Mouse (Mus musculus): ENCODE data around the gene Asic2. TPM values are rescaled to one million over a fixed set of nuclear protein-coding genes. Genes with fewer than 3 reads are reported as not detected.

Asic2 gene
- polyA plus RNA-seq, 1 experiment from 2014 or later = 0.65 TPM

GRCm38 (mm10) chr11:80917688-80918087 is 1050.6 kb downstream of the Asic2 start:
- H3K4me3 ChIP-seq (ENCODE audit: low read depth, low read length) = no peak overlapping the region
- 0 out of 2 replicates have a peak, but pooled peaks cover 3% of the 10 kb centered on the region for H3K9me3 ChIP-seq (ENCODE audit: control insufficient read depth, low read length)
- H3K4me1 ChIP-seq (ENCODE audit: control insufficient read depth, insufficient read depth, low read length) = no peaks in the 10 kb centered on the region
- no peak for DNase-seq (ENCODE audit: low spot score)
- H3K36me3 ChIP-seq (ENCODE audit: control insufficient read depth, insufficient read depth, low read length) = no peaks in the 10 kb centered on the region
- no peak for ATAC-seq (ENCODE audit: low read depth)
- H3K27ac ChIP-seq (replicated peaks; ENCODE audit: low read depth, low read length) = no peak overlapping the region
- H3K4me2 ChIP-seq (ENCODE audit: low read depth, low read length) = no peak overlapping the region
- no peaks in the 10 kb centered on the region for H3K27me3 ChIP-seq (replicated peaks; ENCODE audit: control insufficient read depth, insufficient read depth, low read length)
- H3K9ac ChIP-seq (ENCODE audit: low read depth, low read length) = no peak overlapping the region

DNA sequence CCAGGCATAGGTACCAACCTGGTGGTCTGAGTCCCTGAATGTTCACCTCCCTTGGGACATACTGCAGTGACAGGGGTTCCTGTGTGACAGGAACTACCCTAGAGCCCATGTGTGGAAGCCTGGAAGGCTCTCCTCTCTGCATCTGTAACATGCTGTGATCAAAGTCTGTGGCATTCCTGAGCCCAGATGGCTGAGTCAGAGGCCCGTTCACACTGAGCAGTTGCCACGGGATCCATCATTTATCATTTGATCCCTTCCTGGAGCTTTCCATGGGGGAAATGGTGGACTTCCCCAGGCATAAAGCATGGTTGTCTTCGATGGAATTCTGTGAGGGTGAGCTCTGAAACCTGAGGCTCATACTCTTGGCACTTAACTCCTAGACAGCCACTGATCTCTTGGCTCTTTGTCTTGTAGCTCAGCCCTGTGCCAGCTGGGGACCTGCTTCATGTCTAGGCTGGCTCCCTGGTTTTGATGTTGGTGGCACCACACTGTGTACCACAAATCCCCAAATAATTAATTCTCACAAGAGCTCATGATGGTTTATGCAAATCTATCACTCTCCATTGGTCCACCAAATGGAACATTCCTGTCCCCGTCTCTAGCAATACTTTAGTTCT is 1054.7 kb downstream of the Asic2 start:
- Histone ChIP-seq H3K27ac (replicated peaks; ENCODE audit: low read depth, low read length) (no peak overlapping the region), H3K4me1 (ENCODE audit: control insufficient read depth, insufficient read depth, low read length) (no peaks in the 10 kb centered on the region), H3K36me3 (ENCODE audit: control insufficient read depth, insufficient read depth, low read length) (no peaks in the 10 kb centered on the region), H3K4me3 (ENCODE audit: low read depth, low read length) (no peak overlapping the region), H3K27me3 (replicated peaks; ENCODE audit: control insufficient read depth, insufficient read depth, low read length) (no peaks in the 10 kb centered on the region), H3K4me2 (ENCODE audit: low read depth, low read length) (no peak overlapping the region), H3K9ac (ENCODE audit: low read depth, low read length) (no peak overlapping the region), H3K9me3 (ENCODE audit: control insufficient read depth, low read length) (0 out of 2 replicates have a peak, but pooled peaks cover 3% of the 10 kb centered on the region)
- ATAC-seq (ENCODE audit: low read depth) (no peak), DNase-seq (ENCODE audit: low spot score) (no peak)
- WGBS = 36% methylated on average over 4 of the region's 4 CpGs

GRCm38 (mm10) chr11:80912721-80913120 is 1055.5 kb downstream of the Asic2 start:
- Histone ChIP-seq H3K9ac (ENCODE audit: low read depth, low read length) (no peak overlapping the region), H3K36me3 (ENCODE audit: control insufficient read depth, insufficient read depth, low read length) (no peaks in the 10 kb centered on the region), H3K9me3 (ENCODE audit: control insufficient read depth, low read length) (0 out of 2 replicates have a peak, but pooled peaks cover 3% of the 10 kb centered on the region), H3K4me2 (ENCODE audit: low read depth, low read length) (no peak overlapping the region), H3K4me3 (ENCODE audit: low read depth, low read length) (no peak overlapping the region), H3K4me1 (ENCODE audit: control insufficient read depth, insufficient read depth, low read length) (no peaks in the 10 kb centered on the region), H3K27ac (replicated peaks; ENCODE audit: low read depth, low read length) (no peak overlapping the region), H3K27me3 (replicated peaks; ENCODE audit: control insufficient read depth, insufficient read depth, low read length) (no peaks in the 10 kb centered on the region)
- WGBS = 69% methylated on average over 5 of the region's 5 CpGs
- DNase-seq (ENCODE audit: low spot score) = no peak
- ATAC-seq (ENCODE audit: low read depth) = no peak

GRCm38 (mm10) chr11:80907820-80908219 is 1060.4 kb downstream of the Asic2 start:
- no peaks in the 10 kb centered on the region for H3K4me1 ChIP-seq (ENCODE audit: control insufficient read depth, insufficient read depth, low read length)
- no peak overlapping the region for H3K9ac ChIP-seq (ENCODE audit: low read depth, low read length)
- no peak for DNase-seq (ENCODE audit: low spot score)
- H3K4me3 ChIP-seq (ENCODE audit: low read depth, low read length) = no peak overlapping the region
- no peak overlapping the region for H3K27ac ChIP-seq (replicated peaks; ENCODE audit: low read depth, low read length)
- H3K9me3 ChIP-seq (ENCODE audit: control insufficient read depth, low read length) = no peaks in the 10 kb centered on the region
- H3K4me2 ChIP-seq (ENCODE audit: low read depth, low read length) = no peak overlapping the region
- no peaks in the 10 kb centered on the region for H3K36me3 ChIP-seq (ENCODE audit: control insufficient read depth, insufficient read depth, low read length)
- no peak for ATAC-seq (ENCODE audit: low read depth)
- H3K27me3 ChIP-seq (replicated peaks; ENCODE audit: control insufficient read depth, insufficient read depth, low read length) = no peaks in the 10 kb centered on the region
- 88% methylated on average over 6 of the region's 6 CpGs for WGBS

DNA sequence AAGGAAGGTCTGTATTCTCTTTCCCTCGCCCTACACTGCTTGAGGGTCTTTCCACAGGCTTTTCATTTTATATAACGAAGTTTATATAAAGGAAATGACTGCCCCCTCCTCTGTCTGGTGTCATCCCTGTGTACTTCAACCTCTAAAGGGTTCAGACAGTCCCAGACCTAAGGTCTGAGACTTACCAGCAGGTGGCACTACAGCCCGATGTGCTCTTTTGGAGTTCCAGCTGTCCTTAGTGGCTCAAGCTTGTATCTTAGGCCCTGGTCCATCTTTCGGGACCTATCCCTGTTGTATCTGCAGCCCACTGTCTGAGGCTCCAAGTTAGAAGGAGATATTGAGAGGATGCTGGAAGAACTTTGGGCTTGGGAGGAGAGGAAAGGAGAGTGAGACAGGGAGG is 1061.8 kb downstream of the Asic2 start:
- no peaks in the 10 kb centered on the region for H3K9me3 ChIP-seq (ENCODE audit: control insufficient read depth, low read length)
- peak; percentile 52 for DNase-seq (ENCODE audit: low spot score)
- 42% methylated on average over 4 of the region's 4 CpGs for WGBS
- no peak overlapping the region for H3K4me2 ChIP-seq (ENCODE audit: low read depth, low read length)
- H3K36me3 ChIP-seq (ENCODE audit: control insufficient read depth, insufficient read depth, low read length) = no peaks in the 10 kb centered on the region
- no peak overlapping the region for H3K27ac ChIP-seq (replicated peaks; ENCODE audit: low read depth, low read length)
- H3K4me1 ChIP-seq (ENCODE audit: control insufficient read depth, insufficient read depth, low read length) = no peaks in the 10 kb centered on the region
- ATAC-seq (ENCODE audit: low read depth) = no peak
- no peak overlapping the region for H3K4me3 ChIP-seq (ENCODE audit: low read depth, low read length)
- no peaks in the 10 kb centered on the region for H3K27me3 ChIP-seq (replicated peaks; ENCODE audit: control insufficient read depth, insufficient read depth, low read length)
- no peak overlapping the region for H3K9ac ChIP-seq (ENCODE audit: low read depth, low read length)

DNA sequence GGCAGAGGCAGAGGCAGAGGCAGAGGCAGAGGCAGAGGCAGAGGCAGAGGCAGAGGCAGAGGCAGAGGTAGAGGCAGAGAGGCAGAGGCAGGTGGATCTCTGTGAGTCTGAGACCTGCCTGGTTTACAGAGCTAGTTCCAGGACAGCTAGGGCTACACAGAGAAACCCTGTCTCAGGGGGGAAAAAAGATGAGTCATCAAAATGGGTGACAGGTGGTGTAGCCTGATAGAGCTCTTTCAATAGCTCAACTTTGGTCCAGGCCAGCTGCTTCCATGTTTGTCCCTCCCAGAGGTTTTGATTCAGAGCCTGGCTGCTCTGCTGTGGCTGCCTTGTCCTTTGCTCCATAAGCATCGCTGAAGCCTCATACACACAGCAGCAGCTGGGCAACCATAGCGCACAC is 1063.7 kb downstream of the Asic2 start:
- ATAC-seq (ENCODE audit: low read depth) (no peak), DNase-seq (ENCODE audit: low spot score) (no peak)
- 87% methylated on average over 2 of the region's 2 CpGs for WGBS
- no peaks in the 10 kb centered on the region for H3K9me3 ChIP-seq (ENCODE audit: control insufficient read depth, low read length)
- no peaks in the 10 kb centered on the region for H3K4me1 ChIP-seq (ENCODE audit: control insufficient read depth, insufficient read depth, low read length)
- no peaks in the 10 kb centered on the region for H3K36me3 ChIP-seq (ENCODE audit: control insufficient read depth, insufficient read depth, low read length)
- no peak overlapping the region for H3K9ac ChIP-seq (ENCODE audit: low read depth, low read length)
- no peaks in the 10 kb centered on the region for H3K27me3 ChIP-seq (replicated peaks; ENCODE audit: control insufficient read depth, insufficient read depth, low read length)
- no peak overlapping the region for H3K27ac ChIP-seq (replicated peaks; ENCODE audit: low read depth, low read length)
- no peak overlapping the region for H3K4me2 ChIP-seq (ENCODE audit: low read depth, low read length)
- no peak overlapping the region for H3K4me3 ChIP-seq (ENCODE audit: low read depth, low read length)

- H3K4me3 ChIP-seq (ENCODE audit: low read depth, low read length) = no peak overlapping the region
- H3K4me2 ChIP-seq (ENCODE audit: low read depth, low read length) = no peak overlapping the region
- H3K4me1 ChIP-seq (ENCODE audit: control insufficient read depth, insufficient read depth, low read length) = no peaks in the 10 kb centered on the region
- no peaks in the 10 kb centered on the region for H3K27me3 ChIP-seq (replicated peaks; ENCODE audit: control insufficient read depth, insufficient read depth, low read length)
- 87% methylated on average over 10 of the region's 10 CpGs for WGBS
- no peak overlapping the region for H3K9ac ChIP-seq (ENCODE audit: low read depth, low read length)
- ATAC-seq (ENCODE audit: low read depth) (no peak), DNase-seq (ENCODE audit: low spot score) (no peak)
- H3K27ac ChIP-seq (replicated peaks; ENCODE audit: low read depth, low read length) = no peak overlapping the region
- no peaks in the 10 kb centered on the region for H3K9me3 ChIP-seq (ENCODE audit: control insufficient read depth, low read length)
- H3K36me3 ChIP-seq (ENCODE audit: control insufficient read depth, insufficient read depth, low read length) = no peaks in the 10 kb centered on the region
These were observed 1064.8 kb downstream of the Asic2 start for GRCm38 (mm10) chr11:80903426-80903825.

DNA sequence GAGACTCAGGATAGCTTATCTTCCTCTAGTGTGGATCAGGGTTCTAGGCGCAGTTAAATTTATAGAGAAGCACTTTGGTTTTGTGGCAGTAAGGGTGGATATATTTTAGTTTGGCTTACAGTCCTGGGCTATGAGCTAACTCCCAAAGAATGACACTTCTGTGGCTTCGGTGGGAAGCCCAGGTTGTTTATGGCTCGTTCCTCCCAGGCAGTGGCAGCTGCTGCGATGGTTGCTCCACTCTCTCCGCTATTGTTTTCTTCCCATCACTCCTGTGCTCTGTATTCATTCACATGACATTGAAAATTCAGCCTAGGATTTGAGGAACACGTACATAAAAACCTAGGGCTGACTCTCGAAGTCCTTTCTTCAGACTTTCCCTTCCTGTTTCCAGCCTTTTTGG is 1065.6 kb downstream of the Asic2 start:
- no peak for ATAC-seq (ENCODE audit: low read depth)
- no peaks in the 10 kb centered on the region for H3K27me3 ChIP-seq (replicated peaks; ENCODE audit: control insufficient read depth, insufficient read depth, low read length)

GRCm38 (mm10) chr11:80900555-80900954 is 1067.7 kb downstream of the Asic2 start:
- no peaks in the 10 kb centered on the region for H3K36me3 ChIP-seq (ENCODE audit: control insufficient read depth, insufficient read depth, low read length)
- ATAC-seq (ENCODE audit: low read depth) = no peak
- no peaks in the 10 kb centered on the region for H3K27me3 ChIP-seq (replicated peaks; ENCODE audit: control insufficient read depth, insufficient read depth, low read length)
- H3K4me2 ChIP-seq (ENCODE audit: low read depth, low read length) = no peak overlapping the region
- no peaks in the 10 kb centered on the region for H3K9me3 ChIP-seq (ENCODE audit: control insufficient read depth, low read length)
- 83% methylated on average over 4 of the region's 4 CpGs for WGBS
- no peak overlapping the region for H3K4me3 ChIP-seq (ENCODE audit: low read depth, low read length)
- no peaks in the 10 kb centered on the region for H3K4me1 ChIP-seq (ENCODE audit: control insufficient read depth, insufficient read depth, low read length)
- no peak overlapping the region for H3K9ac ChIP-seq (ENCODE audit: low read depth, low read length)
- no peak for DNase-seq (ENCODE audit: low spot score)
- H3K27ac ChIP-seq (replicated peaks; ENCODE audit: low read depth, low read length) = no peak overlapping the region

More for the DNA sequence above, 1065.6 kb downstream of the Asic2 start:
- H3K9me3 ChIP-seq (ENCODE audit: control insufficient read depth, low read length) = no peaks in the 10 kb centered on the region
- H3K9ac ChIP-seq (ENCODE audit: low read depth, low read length) = no peak overlapping the region
- no peaks in the 10 kb centered on the region for H3K4me1 ChIP-seq (ENCODE audit: control insufficient read depth, insufficient read depth, low read length)
- H3K4me2 ChIP-seq (ENCODE audit: low read depth, low read length) = no peak overlapping the region
- WGBS = 69% methylated on average over 7 of the region's 7 CpGs
- H3K4me3 ChIP-seq (ENCODE audit: low read depth, low read length) = no peak overlapping the region
- no peak overlapping the region for H3K27ac ChIP-seq (replicated peaks; ENCODE audit: low read depth, low read length)
- no peaks in the 10 kb centered on the region for H3K36me3 ChIP-seq (ENCODE audit: control insufficient read depth, insufficient read depth, low read length)
- no peak for DNase-seq (ENCODE audit: low spot score)

All from embryonic facial prominence, embryonic 14.5 days (tissue).